Mouse (Mus musculus): ENCODE results near the gene Etl4. TPM values are rescaled to one million over a fixed set of nuclear protein-coding genes. Genes with fewer than 3 reads are reported as not detected.

The Etl4 gene
- polyA plus RNA-seq, 1 experiment from 2014 or later = 12.4 TPM

GRCm38 (mm10) chr2:20446180-20446579 lies 536.6 kb downstream of the Etl4 start:
- TF ChIP-seq CTCF (IDR thresholded peaks at IDR 0.05; ENCODE audit: low read depth) (peak; percentile 52), EP300 (optimal IDR thresholded peaks at IDR 0.05) (no peak)
- H3K36me3 ChIP-seq (ENCODE audit: control insufficient read depth, insufficient read depth, low read length) = no peaks in the 10 kb centered on the region
- no peak overlapping the region for H3K4me2 ChIP-seq (replicated peaks; ENCODE audit: low read depth)
- peaks cover 2% of the 10 kb centered on the region; the same call in 1 of the 2 replicates for H3K4me1 ChIP-seq (replicated peaks; ENCODE audit: control insufficient read depth, insufficient read depth)
- no peak for ATAC-seq (ENCODE audit: low FRiP score, low TSS enrichment)
- H3K27me3 ChIP-seq (ENCODE audit: control insufficient read depth, insufficient read depth, low read length) = no peaks in the 10 kb centered on the region
- H3K9me3 ChIP-seq (ENCODE audit: control insufficient read depth, low read length) = no peaks in the 10 kb centered on the region
- H3K4me3 ChIP-seq (ENCODE audit: low read depth, low read length) = no peak overlapping the region
- DNase-seq (ENCODE audit: low spot score) = no peak
- 53% methylated on average over 4 of the region's 4 CpGs for WGBS
- H3K27ac ChIP-seq (replicated peaks) = no peak overlapping the region
- no peak overlapping the region for H3K9ac ChIP-seq (ENCODE audit: low read length)

- no peaks in the 10 kb centered on the region for H3K36me3 ChIP-seq (ENCODE audit: control insufficient read depth, insufficient read depth, low read length)
- no peak overlapping the region for H3K4me2 ChIP-seq (replicated peaks; ENCODE audit: low read depth)
- H3K27me3 ChIP-seq (ENCODE audit: control insufficient read depth, insufficient read depth, low read length) = no peaks in the 10 kb centered on the region
- no peak overlapping the region for H3K27ac ChIP-seq (replicated peaks)
- TF ChIP-seq EP300 (optimal IDR thresholded peaks at IDR 0.05) = no peak
- no peak for TF ChIP-seq CTCF (IDR thresholded peaks at IDR 0.05; ENCODE audit: low read depth)
- no peak overlapping the region for H3K4me3 ChIP-seq (ENCODE audit: low read depth, low read length)
- H3K9me3 ChIP-seq (ENCODE audit: control insufficient read depth, low read length) = no peaks in the 10 kb centered on the region
- no peak for ATAC-seq (ENCODE audit: low FRiP score, low TSS enrichment)
- no peak for DNase-seq (ENCODE audit: low spot score)
- H3K4me1 ChIP-seq (replicated peaks; ENCODE audit: control insufficient read depth, insufficient read depth) = no peaks in the 10 kb centered on the region
- 27% methylated on average over 3 of the region's 3 CpGs for WGBS
- H3K9ac ChIP-seq (ENCODE audit: low read length) = no peak overlapping the region
Observed at GRCm38 (mm10) chr2:20450945-20451344, 541.4 kb downstream of the Etl4 start.

- H3K27ac ChIP-seq (replicated peaks) = no peak overlapping the region
- no peak for DNase-seq (ENCODE audit: low spot score)
- WGBS = 48% methylated on average over 3 of the region's 3 CpGs
Observed at GRCm38 (mm10) chr2:20453506-20454206, 544.1 kb downstream of the Etl4 start.

GRCm38 (mm10) chr2:20479199-20479598 lies 569.6 kb downstream of the Etl4 start:
- ATAC-seq (ENCODE audit: low FRiP score, low TSS enrichment) = no peak
- Histone ChIP-seq H3K4me3 (ENCODE audit: low read depth, low read length) (no peak overlapping the region), H3K9me3 (ENCODE audit: control insufficient read depth, low read length) (no peaks in the 10 kb centered on the region), H3K36me3 (ENCODE audit: control insufficient read depth, insufficient read depth, low read length) (no peaks in the 10 kb centered on the region), H3K4me2 (replicated peaks; ENCODE audit: low read depth) (no peak overlapping the region), H3K4me1 (replicated peaks; ENCODE audit: control insufficient read depth, insufficient read depth) (no peaks in the 10 kb centered on the region), H3K27me3 (ENCODE audit: control insufficient read depth, insufficient read depth, low read length) (no peaks in the 10 kb centered on the region), H3K27ac (replicated peaks) (no peak overlapping the region), H3K9ac (ENCODE audit: low read length) (no peak overlapping the region)
- TF ChIP-seq CTCF (IDR thresholded peaks at IDR 0.05; ENCODE audit: low read depth) (peak; percentile 30; the same call in 1 of the 2 replicates), EP300 (optimal IDR thresholded peaks at IDR 0.05) (no peak)
- 89% methylated on average over 2 of the region's 2 CpGs for WGBS
- DNase-seq (ENCODE audit: low spot score) = no peak

More at GRCm38 (mm10) chr2:20453506-20454206, 544.1 kb downstream of the Etl4 start:
- ATAC-seq (ENCODE audit: low FRiP score, low TSS enrichment) = no peak
- Histone ChIP-seq H3K4me2 (replicated peaks; ENCODE audit: low read depth) (no peak overlapping the region), H3K4me1 (replicated peaks; ENCODE audit: control insufficient read depth, insufficient read depth) (no peaks in the 10 kb centered on the region), H3K9me3 (ENCODE audit: control insufficient read depth, low read length) (no peaks in the 10 kb centered on the region), H3K36me3 (ENCODE audit: control insufficient read depth, insufficient read depth, low read length) (no peaks in the 10 kb centered on the region), H3K9ac (ENCODE audit: low read length) (no peak overlapping the region), H3K4me3 (ENCODE audit: low read depth, low read length) (no peak overlapping the region), H3K27me3 (ENCODE audit: control insufficient read depth, insufficient read depth, low read length) (no peaks in the 10 kb centered on the region)
- no peak for TF ChIP-seq EP300 (optimal IDR thresholded peaks at IDR 0.05)

- no peaks in the 10 kb centered on the region for H3K4me1 ChIP-seq (replicated peaks; ENCODE audit: control insufficient read depth, insufficient read depth)
- H3K27me3 ChIP-seq (ENCODE audit: control insufficient read depth, insufficient read depth, low read length) = no peaks in the 10 kb centered on the region
- no peaks in the 10 kb centered on the region for H3K36me3 ChIP-seq (ENCODE audit: control insufficient read depth, insufficient read depth, low read length)
- DNase-seq (ENCODE audit: low spot score) (no peak), ATAC-seq (ENCODE audit: low FRiP score, low TSS enrichment) (no peak)
- H3K4me2 ChIP-seq (replicated peaks; ENCODE audit: low read depth) = no peak overlapping the region
- H3K4me3 ChIP-seq (ENCODE audit: low read depth, low read length) = no peak overlapping the region
- H3K9ac ChIP-seq (ENCODE audit: low read length) = no peak overlapping the region
- WGBS = 37% methylated on average over 2 of the region's 2 CpGs
- no peaks in the 10 kb centered on the region for H3K9me3 ChIP-seq (ENCODE audit: control insufficient read depth, low read length)
- no peak overlapping the region for H3K27ac ChIP-seq (replicated peaks)
- TF ChIP-seq CTCF (IDR thresholded peaks at IDR 0.05; ENCODE audit: low read depth) = no peak
- no peak for TF ChIP-seq EP300 (optimal IDR thresholded peaks at IDR 0.05)
Observed at GRCm38 (mm10) chr2:20486137-20486788, 576.7 kb downstream of the Etl4 start.

- no peak overlapping the region for H3K4me3 ChIP-seq (ENCODE audit: low read depth, low read length)
- H3K4me1 ChIP-seq (replicated peaks; ENCODE audit: control insufficient read depth, insufficient read depth) = no peaks in the 10 kb centered on the region
- no peaks in the 10 kb centered on the region for H3K27me3 ChIP-seq (ENCODE audit: control insufficient read depth, insufficient read depth, low read length)
- TF ChIP-seq CTCF (IDR thresholded peaks at IDR 0.05; ENCODE audit: low read depth) (no peak), EP300 (optimal IDR thresholded peaks at IDR 0.05) (no peak)
- no peaks in the 10 kb centered on the region for H3K9me3 ChIP-seq (ENCODE audit: control insufficient read depth, low read length)
- H3K4me2 ChIP-seq (replicated peaks; ENCODE audit: low read depth) = no peak overlapping the region
- H3K36me3 ChIP-seq (ENCODE audit: control insufficient read depth, insufficient read depth, low read length) = no peaks in the 10 kb centered on the region
- DNase-seq (ENCODE audit: low spot score) = no peak
- ATAC-seq (ENCODE audit: low FRiP score, low TSS enrichment) = no peak
- no peak overlapping the region for H3K27ac ChIP-seq (replicated peaks)
- H3K9ac ChIP-seq (ENCODE audit: low read length) = no peak overlapping the region
- 78% methylated on average over 3 of the region's 3 CpGs for WGBS
Observed at GRCm38 (mm10) chr2:20489090-20489489, 579.5 kb downstream of the Etl4 start.
